Mouse (Mus musculus) lung, adult 2 months (tissue): ENCODE measurements around the gene Pip5k1b.

ENCODE experiments used
- CTCF ChIP-seq: fragments of 200-500 bp; IDR thresholded peaks from 2 replicates; pipeline ENCODE4 v1.5.1; 2011; ENCODE audit warnings: mild to moderate bottlenecking, low read length, control low read depth; ENCODE audit not compliant: insufficient read depth
- POLR2A ChIP-seq: fragments of 200-500 bp; IDR thresholded peaks from 2 replicates; pipeline ENCODE4 v1.6.1; 2011; ENCODE audit warnings: low read depth, mild to moderate bottlenecking, control low read depth, low read length, borderline replicate concordance; ENCODE audit errors: extremely low read depth

DNA sequence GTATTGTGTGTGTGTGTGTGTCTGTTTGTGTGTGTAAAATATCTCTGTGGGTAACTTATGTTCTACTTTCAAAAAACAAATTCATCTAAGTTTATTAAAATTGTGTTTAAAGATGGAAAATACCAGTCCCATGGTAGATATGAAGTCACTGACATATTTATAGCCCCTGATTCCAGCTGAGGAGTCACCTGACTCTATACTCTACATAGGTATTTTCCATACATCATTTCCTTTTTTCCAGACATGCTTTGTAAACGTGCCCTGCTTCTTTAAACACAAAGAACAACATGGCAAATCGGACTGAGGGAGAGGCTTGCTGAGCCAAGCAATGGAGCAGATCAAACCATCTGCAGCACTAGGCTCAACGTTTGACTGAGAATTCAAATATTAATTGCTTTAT, 137.6 kb downstream of the Pip5k1b start:
- no peak for TF ChIP-seq CTCF
- TF ChIP-seq POLR2A = no peak
